Mouse (Mus musculus) forebrain, embryonic 14.5 days (tissue): ENCODE results near the gene Ifit1. TPM values are rescaled to one million over a fixed set of nuclear protein-coding genes. Genes with fewer than 3 reads are reported as not detected.

Experiments
- ATAC-seq: fragments of 200-750 bp; cut with Nextera tagmentation; 2 replicates; pipeline ENCODE4 v1.8.0; 2017; ENCODE audit warnings: mild to moderate bottlenecking, moderate library complexity
- DNase-seq: peaks from one replicate; pipeline ENCODE4 v3.0.0-alpha.2; 2015; ENCODE audit warnings: low spot score
- H3K27ac ChIP-seq: fragments of 300-500 bp; sonication (generic); 2 replicates; pipeline ENCODE4 v1.5.1; 2014; ENCODE audit warnings: low read depth, mild to moderate bottlenecking, control low read depth, low read length, moderate library complexity
- H3K27me3 ChIP-seq: fragments of 300-500 bp; sonication (generic); replicated peaks from 2 replicates; pipeline ENCODE4 v1.6.1; 2014; ENCODE audit warnings: low read length, control low read depth, mixed read lengths; ENCODE audit not compliant: control insufficient read depth, insufficient read depth
- H3K36me3 ChIP-seq: fragments of 300-500 bp; sonication (generic); 2 replicates; pipeline ENCODE4 v1.6.1; 2014; ENCODE audit warnings: low read length, control low read depth; ENCODE audit not compliant: control insufficient read depth, insufficient read depth
- H3K4me1 ChIP-seq: fragments of 300-500 bp; sonication (generic); 2 replicates; pipeline ENCODE4 v1.6.1; 2014; ENCODE audit warnings: antibody characterized with exemption, low read length, control low read depth; ENCODE audit not compliant: control insufficient read depth, insufficient read depth
- H3K4me2 ChIP-seq: fragments of 300-500 bp; sonication (generic); 2 replicates; pipeline ENCODE4 v1.6.1; 2014; ENCODE audit warnings: mild to moderate bottlenecking, control low read depth, low read length
- H3K4me3 ChIP-seq: fragments of 300-500 bp; sonication (generic); 2 replicates; pipeline ENCODE4 v1.5.1; 2014; ENCODE audit warnings: low read depth, low read length, control low read depth
- H3K9ac ChIP-seq: fragments of 300-500 bp; sonication (generic); 2 replicates; pipeline ENCODE4 v1.6.1; 2014; ENCODE audit warnings: mild to moderate bottlenecking, low read length, control low read depth, moderate library complexity
- H3K9me3 ChIP-seq: fragments of 300-500 bp; sonication (generic); replicated peaks from 2 replicates; pipeline ENCODE4 v1.6.1; 2016; ENCODE audit warnings: low read length, control low read depth, mixed read lengths; ENCODE audit not compliant: control insufficient read depth
- WGBS: fragments of 180-500 bp; shearing (Covaris S2); extraction: QIAGEN DNeasy Blood & Tissue Kit; methylation state at CpG from one replicate; pipeline ENCODE4 v1.1.7; 2014; 5-methylcytosine and 5-hydroxymethylcytosine counted together
- polyA plus RNA-seq: library from polyadenylated mRNA; unstranded; fragments of >200 nt; fragmentation: Nextera tagmentation; extraction: Ambion mirVana; gene quantifications from 2 replicates; pipeline ENCODE4 v1.2.1, GENCODE M21; 2014

Ifit1 gene
- polyA plus RNA-seq, 1 experiment from 2014 or later = 0.38 TPM

DNA sequence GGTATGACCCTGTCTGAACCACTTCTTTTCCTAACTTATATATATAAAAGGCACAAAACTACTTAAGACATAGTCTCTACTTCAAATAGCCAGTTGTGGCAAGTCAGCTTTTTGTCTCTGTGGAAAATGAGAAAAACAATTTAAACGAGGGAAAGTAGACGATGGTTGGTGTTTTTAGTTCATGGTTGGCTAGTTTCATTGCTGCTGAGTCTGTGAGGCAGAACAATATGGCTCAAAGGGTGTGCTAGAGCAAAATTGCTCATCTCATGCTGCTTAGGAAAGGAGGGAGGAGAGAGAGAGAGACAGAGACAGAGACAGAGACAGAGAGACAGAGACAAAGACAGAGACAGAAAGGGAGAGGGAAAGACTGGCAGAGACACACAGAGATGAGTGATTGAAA lies 58.6 kb downstream of the Ifit1 start:
- no peaks in the 10 kb centered on the region for H3K36me3 ChIP-seq
- no peak overlapping the region for H3K4me3 ChIP-seq
- no peaks in the 10 kb centered on the region for H3K4me1 ChIP-seq
- H3K9me3 ChIP-seq = no peaks in the 10 kb centered on the region
- WGBS = 51% methylated on average over 2 of the region's 2 CpGs
- H3K9ac ChIP-seq = no peak overlapping the region
- DNase-seq (no peak), ATAC-seq (no peak)
- no peaks in the 10 kb centered on the region for H3K27me3 ChIP-seq
- H3K27ac ChIP-seq = no peak overlapping the region
- H3K4me2 ChIP-seq = no peak overlapping the region

Other genes with a start within 250 kb of the Ifit1 start
- gene Ch25h, start 165.7 kb upstream of the Ifit1 start, polyA plus RNA-seq = 0.24 and 0.31 TPM in 2 replicates
- 18.5 and 20.6 TPM in 2 replicates for gene Lipa, start 113.4 kb upstream of the Ifit1 start, polyA plus RNA-seq
- 8.3 and 8.4 TPM in 2 replicates for gene Ifit2, start 90.2 kb upstream of the Ifit1 start, polyA plus RNA-seq
- 0.59 and 1.2 TPM in 2 replicates for gene Ifit3, start 57.3 kb upstream of the Ifit1 start, polyA plus RNA-seq
- 0.33 and 0.85 TPM in 2 replicates for gene Ifit1bl1, start 38.9 kb upstream of the Ifit1 start, polyA plus RNA-seq
- not detected in 2 replicates for gene Ifit3b, start 32.9 kb upstream of the Ifit1 start, polyA plus RNA-seq
- 0.10 and 0.41 TPM in 2 replicates for gene Ifit1bl2, start 128 bp upstream of the Ifit1 start, polyA plus RNA-seq
- gene Slc16a12, start 106.4 kb downstream of the Ifit1 start, polyA plus RNA-seq = 2.6 and 3.3 TPM in 2 replicates
- gene Pank1, start 238.6 kb downstream of the Ifit1 start, polyA plus RNA-seq = 6.1 and 7.0 TPM in 2 replicates